Comparison of ENCODE assay signal across 8 mouse cellular contexts in the genomic region with DNA sequence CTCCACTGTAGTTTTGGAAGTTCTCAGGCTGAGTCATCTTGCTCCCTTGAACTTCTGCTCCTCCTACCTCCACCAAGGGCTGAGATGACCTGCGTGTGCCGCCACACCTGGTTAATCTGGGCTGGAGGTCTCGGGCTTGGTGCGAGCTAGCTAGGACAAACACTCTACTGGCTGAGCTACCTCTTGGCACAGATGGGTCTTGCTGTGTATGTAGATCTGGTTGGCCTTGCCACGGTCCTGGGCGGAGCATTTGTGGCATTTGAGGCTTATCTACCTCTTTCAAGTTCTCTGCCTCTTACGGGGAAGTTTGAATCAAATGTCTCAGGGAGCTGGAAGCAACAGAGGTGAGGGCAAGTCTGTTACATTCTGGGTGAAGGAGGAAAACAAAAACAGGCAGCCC. TPM values are rescaled to one million over a fixed set of nuclear protein-coding genes. Genes with fewer than 3 reads are reported as not detected.
A peak's percentile ranks its signal among the peaks of the same experiment; 100 is the strongest.
DNase-seq lines count a peak whose midpoint lies in the region; ATAC-seq lines count a peak whose summit lies in the region.

No protein-coding gene starts in this region.

- ATAC-seq in megakaryocyte-erythroid progenitor cell, adult 5-6 weeks (replicated peaks; ENCODE audit: low FRiP score, low TSS enrichment, poor library complexity, severe bottlenecking), result peak; percentile 53

- H3K27me3 ChIP-seq in embryonic facial prominence, embryonic 10.5 days (replicated peaks; ENCODE audit: low read depth, poor library complexity, severe bottlenecking), result no peaks in the 10 kb centered on the region

- intact Hi-C loops in heart, postnatal 36 days (cut with DNase I), result no loop called here

- WGBS in embryonic facial prominence, embryonic 10.5 days, result 77% methylated on average over 7 of the region's 7 CpGs

- peaks cover 98% of the 10 kb centered on the region for H3K4me1 ChIP-seq in embryonic facial prominence, embryonic 10.5 days

- peak; percentile 56 for DNase-seq in adrenal gland, postnatal 10 days
- DNase-seq in adrenal gland, postnatal 25 days, result no peak
- DNase-seq in kidney, adult 9 months, result peak; percentile 70
- DNase-seq in kidney, adult 11 months, result no peak
- no peak for DNase-seq in embryonic facial prominence, embryonic 10.5 days (ENCODE audit: low spot score)
- no peak for DNase-seq in ovary, adult 18-20 months (ENCODE audit: low spot score)
- DNase-seq in heart, postnatal 36 days, result no peak

- peak overlapping the region; percentile 62 for H3K27ac ChIP-seq in embryonic facial prominence, embryonic 10.5 days (replicated peaks)

- H3K9me3 ChIP-seq in embryonic facial prominence, embryonic 10.5 days, result no peaks in the 10 kb centered on the region

- peaks cover 65% of the 10 kb centered on the region for H3K36me3 ChIP-seq in embryonic facial prominence, embryonic 10.5 days (replicated peaks)

- no peak overlapping the region for H3K4me3 ChIP-seq in embryonic facial prominence, embryonic 10.5 days

RNA-seq across cellular contexts. Expression of a gene that starts 11.6 kb away (rescaled TPM):
- total RNA-seq in adrenal gland, postnatal 10 days (2021), result 100 to 1,000 TPM; 107 to 122 TPM
- 103 and 142 TPM in 2 replicates for total RNA-seq in adrenal gland, postnatal 25 days (2021)
- polyA plus RNA-seq in embryonic facial prominence, embryonic 10.5 days (2016; fragmentation: Nextera tagmentation; extraction: Ambion mirVana), result 90.5 and 98.7 TPM in 2 replicates
- total RNA-seq in megakaryocyte-erythroid progenitor cell, adult 5-6 weeks (2014; fragmentation: Nextera tagmentation), result 15.7 and 20.4 TPM in 2 replicates
- 56.3 and 63.5 TPM in 2 replicates for total RNA-seq in megakaryocyte-erythroid progenitor cell, adult 5-6 weeks (2017)
- total RNA-seq in heart, postnatal 36 days (2021), result 10 to 100 TPM; 37.7 to 40.7 TPM

RNA-seq across cellular contexts. Expression of a gene that starts 28.1 kb away (rescaled TPM):
- 100 to 1,000 TPM; 958 to 975 TPM for total RNA-seq in adrenal gland, postnatal 10 days (2021)
- total RNA-seq in adrenal gland, postnatal 25 days (2021), result 741 and 851 TPM in 2 replicates
- 481 and 487 TPM in 2 replicates for polyA plus RNA-seq in embryonic facial prominence, embryonic 10.5 days (2016; fragmentation: Nextera tagmentation; extraction: Ambion mirVana)
- 2,091 and 2,156 TPM in 2 replicates for total RNA-seq in megakaryocyte-erythroid progenitor cell, adult 5-6 weeks (2014; fragmentation: Nextera tagmentation)
- total RNA-seq in megakaryocyte-erythroid progenitor cell, adult 5-6 weeks (2017), result 1,518 and 2,802 TPM in 2 replicates
- total RNA-seq in heart, postnatal 36 days (2021), result 100 to 1,000 TPM; 522 TPM

RNA-seq across cellular contexts. Expression of a gene that starts 30.2 kb away (rescaled TPM):
- total RNA-seq in adrenal gland, postnatal 10 days (2021), result 1 to 10 TPM; 2.0 to 3.1 TPM
- 5.1 and 5.5 TPM in 2 replicates for total RNA-seq in adrenal gland, postnatal 25 days (2021)
- 14.0 and 16.0 TPM in 2 replicates for polyA plus RNA-seq in embryonic facial prominence, embryonic 10.5 days (2016; fragmentation: Nextera tagmentation; extraction: Ambion mirVana)
- 0.45 and 1.7 TPM in 2 replicates for total RNA-seq in megakaryocyte-erythroid progenitor cell, adult 5-6 weeks (2014; fragmentation: Nextera tagmentation)
- total RNA-seq in megakaryocyte-erythroid progenitor cell, adult 5-6 weeks (2017), result 0.91 TPM in 1 of 2 replicates, not detected in the other
- total RNA-seq in heart, postnatal 36 days (2021), result 1 to 10 TPM in 1 of 2 experiments, under 1 TPM in 1; 1.00 to 1.4 TPM

RNA-seq across cellular contexts. Expression of a gene that starts 34.6 kb away (rescaled TPM):
- total RNA-seq in adrenal gland, postnatal 10 days (2021), result under 1 TPM in 1 of 2 experiments, not detected in 1; 0.51 TPM
- total RNA-seq in adrenal gland, postnatal 25 days (2021), result not detected in 2 replicates
- 0.85 and 1.1 TPM in 2 replicates for polyA plus RNA-seq in embryonic facial prominence, embryonic 10.5 days (2016; fragmentation: Nextera tagmentation; extraction: Ambion mirVana)
- total RNA-seq in megakaryocyte-erythroid progenitor cell, adult 5-6 weeks (2014; fragmentation: Nextera tagmentation), result 0.89 TPM in 1 of 2 replicates, not detected in the other
- total RNA-seq in megakaryocyte-erythroid progenitor cell, adult 5-6 weeks (2017), result 2.4 TPM in 1 of 2 replicates, not detected in the other
- total RNA-seq in heart, postnatal 36 days (2021), result not detected

RNA-seq across cellular contexts. Expression of a gene that starts 44.0 kb away (rescaled TPM):
- total RNA-seq in adrenal gland, postnatal 10 days (2021), result 10 to 100 TPM; 19.9 to 20.0 TPM
- total RNA-seq in adrenal gland, postnatal 25 days (2021), result 19.5 and 22.6 TPM in 2 replicates
- polyA plus RNA-seq in embryonic facial prominence, embryonic 10.5 days (2016; fragmentation: Nextera tagmentation; extraction: Ambion mirVana), result 22.0 and 24.2 TPM in 2 replicates
- 17.7 and 18.9 TPM in 2 replicates for total RNA-seq in megakaryocyte-erythroid progenitor cell, adult 5-6 weeks (2014; fragmentation: Nextera tagmentation)
- total RNA-seq in megakaryocyte-erythroid progenitor cell, adult 5-6 weeks (2017), result 20.4 and 23.3 TPM in 2 replicates
- 1 to 10 TPM; 7.5 to 7.9 TPM for total RNA-seq in heart, postnatal 36 days (2021)

Comparison
In these comparisons a context has a peak if more than half of its experiments do, and no peak if none do; other contexts are left out.
1. DNase-seq: peak in adrenal gland, postnatal 10 days (single experiment) and kidney, adult 9 months (single experiment); none in adrenal gland, postnatal 25 days (single experiment), kidney, adult 11 months (single experiment), embryonic facial prominence, embryonic 10.5 days (single experiment), ovary, adult 18-20 months (single experiment) and heart, postnatal 36 days (0 of 2).